Mouse (Mus musculus): ENCODE results near the gene Plcb2.

Gene Plcb2

GRCm38 (mm10) chr2:118716677-118717076 lies 11.6 kb downstream of the Plcb2 start:
- no peak for DNase-seq (ENCODE audit: extremely low read depth, low read depth, low spot score)

- no peak for DNase-seq (ENCODE audit: extremely low read depth, low read depth, low spot score)
These were observed 14.0 kb downstream of the Plcb2 start for GRCm38 (mm10) chr2:118714230-118714629.

GRCm38 (mm10) chr2:118713631-118714030 lies 14.6 kb downstream of the Plcb2 start:
- no peak for DNase-seq (ENCODE audit: extremely low read depth, low read depth, low spot score)

- DNase-seq (ENCODE audit: extremely low read depth, low read depth, low spot score), result no peak
These were observed 17.2 kb downstream of the Plcb2 start for GRCm38 (mm10) chr2:118711038-118711494.

- DNase-seq (ENCODE audit: extremely low read depth, low read depth, low spot score), result no peak
These were observed 18.5 kb downstream of the Plcb2 start for GRCm38 (mm10) chr2:118709655-118710221.

GRCm38 (mm10) chr2:118708472-118708871 lies 19.8 kb downstream of the Plcb2 start:
- DNase-seq (ENCODE audit: extremely low read depth, low read depth, low spot score), result no peak

GRCm38 (mm10) chr2:118706436-118706835 lies 21.8 kb downstream of the Plcb2 start:
- DNase-seq (ENCODE audit: extremely low read depth, low read depth, low spot score), result no peak

GRCm38 (mm10) chr2:118703913-118704730 lies 24.1 kb downstream of the Plcb2 start, which contains the start of gene Ankrd63:
Gene Ankrd63 (minus strand): TSS chr2:118703963.
- no peak for DNase-seq (ENCODE audit: extremely low read depth, low read depth, low spot score)

GRCm38 (mm10) chr2:118702883-118703761 lies 25.1 kb downstream of the Plcb2 start:
- no peak for DNase-seq (ENCODE audit: extremely low read depth, low read depth, low spot score)

- DNase-seq (ENCODE audit: extremely low read depth, low read depth, low spot score), result no peak
These were observed 26.0 kb downstream of the Plcb2 start for GRCm38 (mm10) chr2:118701971-118702882.

GRCm38 (mm10) chr2:118701161-118701560 lies 27.1 kb downstream of the Plcb2 start:
- no peak for DNase-seq (ENCODE audit: extremely low read depth, low read depth, low spot score)

GRCm38 (mm10) chr2:118700179-118701062 lies 27.8 kb downstream of the Plcb2 start:
- DNase-seq (ENCODE audit: extremely low read depth, low read depth, low spot score), result no peak

GRCm38 (mm10) chr2:118697955-118698354 lies 30.3 kb downstream of the Plcb2 start:
- no peak for DNase-seq (ENCODE audit: extremely low read depth, low read depth, low spot score)

GRCm38 (mm10) chr2:118697311-118697877 lies 30.8 kb downstream of the Plcb2 start:
- no peak for DNase-seq (ENCODE audit: extremely low read depth, low read depth, low spot score)

- no peak for DNase-seq (ENCODE audit: extremely low read depth, low read depth, low spot score)
These were observed 31.6 kb downstream of the Plcb2 start for GRCm38 (mm10) chr2:118696451-118697308.

- DNase-seq (ENCODE audit: extremely low read depth, low read depth, low spot score), result no peak
These were observed 32.5 kb downstream of the Plcb2 start for GRCm38 (mm10) chr2:118695677-118696232.

- DNase-seq (ENCODE audit: extremely low read depth, low read depth, low spot score), result no peak
These were observed 34.8 kb downstream of the Plcb2 start for GRCm38 (mm10) chr2:118693370-118693966.

All from fat pad, adult 2 months (tissue).